In the genomic region with DNA sequence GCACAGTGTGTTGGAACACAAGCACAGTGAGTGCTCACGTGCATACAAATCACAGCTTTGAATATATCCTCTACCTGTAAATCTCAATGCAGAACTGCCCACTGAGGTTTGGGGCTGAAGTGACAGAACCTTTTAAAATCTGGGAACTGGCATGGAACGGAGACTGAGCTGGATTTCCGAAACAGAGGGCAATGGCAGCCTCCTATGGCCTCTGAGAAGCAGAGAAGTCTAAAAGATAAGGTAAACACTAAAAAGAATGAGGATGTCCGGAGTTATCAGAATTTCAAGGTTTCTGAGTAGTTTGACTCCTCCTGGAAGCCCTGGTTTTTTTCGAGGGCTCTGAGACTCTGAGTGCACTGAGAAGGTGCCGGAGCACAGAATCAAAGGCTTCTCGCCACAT, we compare ENCODE assay signal across 29 mouse cellular contexts. TPM values are rescaled to one million over a fixed set of nuclear protein-coding genes. Genes with fewer than 3 reads are reported as not detected.
DNase-seq lines count a peak whose midpoint lies in the region; ATAC-seq lines count a peak whose summit lies in the region.
"Had no signal": no experiment of that assay in that cellular context is flagged by ENCODE, and none has a peak within 500 bp of the region (broad histone marks: within the 10 kb centered on the region; RNA-seq: fewer than 3 reads in every experiment).

No protein-coding gene starts in this region.

- no peaks in the 10 kb centered on the region for H3K9me3 ChIP-seq in forebrain, embryonic 11.5 days (ENCODE audit: control insufficient read depth, low read length)
- H3K9me3 ChIP-seq in forebrain, embryonic 10.5 days, result no peaks in the 10 kb centered on the region
- no peaks in the 10 kb centered on the region for H3K9me3 ChIP-seq in midbrain, embryonic 11.5 days (ENCODE audit: control insufficient read depth, low read length)
- no peaks in the 10 kb centered on the region for H3K9me3 ChIP-seq in midbrain, embryonic 15.5 days
- no peaks in the 10 kb centered on the region for H3K9me3 ChIP-seq in forebrain, embryonic 14.5 days (replicated peaks; ENCODE audit: control insufficient read depth, low read length)
- H3K9me3 ChIP-seq in neural tube, embryonic 11.5 days (ENCODE audit: control insufficient read depth, low read length), result no peaks in the 10 kb centered on the region
- H3K9me3 ChIP-seq: intestine, embryonic 15.5 days; liver, embryonic 12.5 days; stomach, embryonic 15.5 days had no signal

- DNase-seq in forebrain, embryonic 11.5 days (ENCODE audit: low spot score), result no peak
- DNase-seq in forebrain, embryonic 10.5 days (ENCODE audit: extremely low spot score, low spot score), result no peak
- peak; percentile 92 for DNase-seq in midbrain, embryonic 11.5 days (ENCODE audit: low spot score, missing footprints)
- no peak for DNase-seq in forebrain, embryonic 14.5 days (ENCODE audit: low spot score)
- DNase-seq in neural tube, embryonic 11.5 days (ENCODE audit: low spot score), result peak; percentile 22
- no peak for DNase-seq in kidney, postnatal 14 days
- no peak for DNase-seq in urinary bladder, postnatal 10 days (ENCODE audit: low spot score)
- DNase-seq: adrenal gland, postnatal 14 days; cerebellum, adult 11 months; gastrocnemius, postnatal 14 days; heart, adult 2 months; heart, postnatal 4 days; kidney, adult 9 months; kidney, postnatal 36 days; left cerebral cortex, postnatal 4 days; lung, adult 2 months; lung, postnatal 36 days; right cerebral cortex, postnatal 14 days; thymus, adult 2 months had no signal

- no peak overlapping the region for H3K27ac ChIP-seq in forebrain, embryonic 11.5 days (ENCODE audit: low read depth, low read length)
- no peak overlapping the region for H3K27ac ChIP-seq in forebrain, embryonic 10.5 days
- H3K27ac ChIP-seq in midbrain, embryonic 11.5 days (ENCODE audit: low read depth, low read length), result no peak overlapping the region
- H3K27ac ChIP-seq in midbrain, embryonic 15.5 days, result no peak overlapping the region
- no peak overlapping the region for H3K27ac ChIP-seq in forebrain, embryonic 14.5 days (ENCODE audit: low read depth, low read length)
- no peak overlapping the region for H3K27ac ChIP-seq in neural tube, embryonic 11.5 days (ENCODE audit: low read depth, low read length)
- H3K27ac ChIP-seq: heart, adult 2 months; intestine, embryonic 15.5 days; left cerebral cortex, adult 2 months; liver, embryonic 12.5 days; stomach, embryonic 15.5 days had no signal

- ATAC-seq in forebrain, embryonic 11.5 days (replicated peaks; ENCODE audit: low FRiP score), result no peak
- no peak for ATAC-seq in midbrain, embryonic 11.5 days (ENCODE audit: low FRiP score)
- no peak for ATAC-seq in midbrain, embryonic 15.5 days (replicated peaks)
- no peak for ATAC-seq in forebrain, embryonic 14.5 days
- ATAC-seq in neural tube, embryonic 11.5 days (ENCODE audit: insufficient read depth, low FRiP score, low TSS enrichment), result no peak
- ATAC-seq: activated CD4-positive, CD25-positive, alpha-beta regulatory T cell, adult 4 months; CD4-positive, CD25-positive, alpha-beta regulatory T cell, adult 4 months; intestine, embryonic 15.5 days; liver, embryonic 12.5 days had no signal

- H3K36me3 ChIP-seq in forebrain, embryonic 11.5 days (ENCODE audit: control insufficient read depth, insufficient read depth, low read length), result no peaks in the 10 kb centered on the region
- no peaks in the 10 kb centered on the region for H3K36me3 ChIP-seq in forebrain, embryonic 10.5 days (replicated peaks)
- H3K36me3 ChIP-seq in midbrain, embryonic 11.5 days (ENCODE audit: control insufficient read depth, insufficient read depth, low read length), result no peaks in the 10 kb centered on the region
- no peaks in the 10 kb centered on the region for H3K36me3 ChIP-seq in midbrain, embryonic 15.5 days (replicated peaks)
- H3K36me3 ChIP-seq in forebrain, embryonic 14.5 days (ENCODE audit: control insufficient read depth, insufficient read depth, low read length), result no peaks in the 10 kb centered on the region
- H3K36me3 ChIP-seq in neural tube, embryonic 11.5 days (ENCODE audit: control insufficient read depth, insufficient read depth, low read length), result no peaks in the 10 kb centered on the region
- H3K36me3 ChIP-seq: intestine, embryonic 15.5 days; liver, embryonic 12.5 days; stomach, embryonic 15.5 days had no signal

- H3K27me3 ChIP-seq in forebrain, embryonic 11.5 days (ENCODE audit: control insufficient read depth, insufficient read depth, low read length), result peaks cover 75% of the 10 kb centered on the region
- H3K27me3 ChIP-seq in forebrain, embryonic 10.5 days (ENCODE audit: poor library complexity, severe bottlenecking), result peaks cover 99% of the 10 kb centered on the region
- H3K27me3 ChIP-seq in midbrain, embryonic 11.5 days (ENCODE audit: control insufficient read depth, insufficient read depth, low read length), result peaks cover 76% of the 10 kb centered on the region
- peaks cover 72% of the 10 kb centered on the region for H3K27me3 ChIP-seq in midbrain, embryonic 15.5 days (replicated peaks)
- H3K27me3 ChIP-seq in forebrain, embryonic 14.5 days (replicated peaks; ENCODE audit: control insufficient read depth, insufficient read depth, low read length), result peaks cover 60% of the 10 kb centered on the region
- H3K27me3 ChIP-seq in neural tube, embryonic 11.5 days (ENCODE audit: control insufficient read depth, insufficient read depth, low read length), result peaks cover 64% of the 10 kb centered on the region

- WGBS in forebrain, embryonic 11.5 days, result 4% methylated on average over 7 of the region's 7 CpGs
- WGBS in forebrain, embryonic 10.5 days, result 3% methylated on average over 7 of the region's 7 CpGs
- 7% methylated on average over 7 of the region's 7 CpGs for WGBS in midbrain, embryonic 11.5 days
- WGBS in midbrain, embryonic 15.5 days, result 5% methylated on average over 7 of the region's 7 CpGs
- WGBS in forebrain, embryonic 14.5 days, result 2% methylated on average over 7 of the region's 7 CpGs
- 6% methylated on average over 7 of the region's 7 CpGs for WGBS in neural tube, embryonic 11.5 days

- H3K4me2 ChIP-seq in forebrain, embryonic 11.5 days (ENCODE audit: low read depth, low read length, severe bottlenecking), result peak overlapping the region; percentile 97; the same call in 1 of the 2 replicates
- H3K4me2 ChIP-seq in midbrain, embryonic 11.5 days, result no peak overlapping the region
- H3K4me2 ChIP-seq in midbrain, embryonic 15.5 days, result no peak overlapping the region
- H3K4me2 ChIP-seq in forebrain, embryonic 14.5 days (ENCODE audit: low read length), result peak overlapping the region; percentile 93; the same call in 1 of the 2 replicates
- H3K4me2 ChIP-seq in neural tube, embryonic 11.5 days (ENCODE audit: low read depth), result peak overlapping the region; percentile 37
- H3K4me2 ChIP-seq: intestine, embryonic 15.5 days; liver, embryonic 12.5 days; stomach, embryonic 15.5 days had no signal

- no peak overlapping the region for H3K9ac ChIP-seq in forebrain, embryonic 11.5 days (ENCODE audit: low read length)
- H3K9ac ChIP-seq in midbrain, embryonic 11.5 days (ENCODE audit: low read length), result no peak overlapping the region
- no peak overlapping the region for H3K9ac ChIP-seq in midbrain, embryonic 15.5 days
- H3K9ac ChIP-seq in forebrain, embryonic 14.5 days (ENCODE audit: low read length), result no peak overlapping the region
- no peak overlapping the region for H3K9ac ChIP-seq in neural tube, embryonic 11.5 days (ENCODE audit: low read length)
- H3K9ac ChIP-seq: intestine, embryonic 15.5 days; liver, embryonic 12.5 days; stomach, embryonic 15.5 days had no signal

- peaks cover 15% of the 10 kb centered on the region for H3K4me1 ChIP-seq in forebrain, embryonic 11.5 days (replicated peaks; ENCODE audit: control insufficient read depth, insufficient read depth, low read length)
- H3K4me1 ChIP-seq in forebrain, embryonic 10.5 days, result peaks cover 54% of the 10 kb centered on the region
- H3K4me1 ChIP-seq in midbrain, embryonic 11.5 days (ENCODE audit: control insufficient read depth, insufficient read depth, low read length), result peaks cover 17% of the 10 kb centered on the region
- peaks cover 14% of the 10 kb centered on the region for H3K4me1 ChIP-seq in midbrain, embryonic 15.5 days
- H3K4me1 ChIP-seq in forebrain, embryonic 14.5 days (ENCODE audit: control insufficient read depth, insufficient read depth, low read length), result peaks cover 8% of the 10 kb centered on the region; the same call in 1 of the 2 replicates
- H3K4me1 ChIP-seq in neural tube, embryonic 11.5 days (ENCODE audit: control insufficient read depth, insufficient read depth, low read length), result peaks cover 7% of the 10 kb centered on the region; the same call in 1 of the 2 replicates

- H3K4me3 ChIP-seq in forebrain, embryonic 11.5 days (ENCODE audit: low read depth, low read length), result no peak overlapping the region
- no peak overlapping the region; the same call in 1 of the 2 replicates for H3K4me3 ChIP-seq in forebrain, embryonic 10.5 days
- H3K4me3 ChIP-seq in midbrain, embryonic 11.5 days (ENCODE audit: low read depth, low read length), result no peak overlapping the region
- H3K4me3 ChIP-seq in midbrain, embryonic 15.5 days, result no peak overlapping the region
- no peak overlapping the region for H3K4me3 ChIP-seq in forebrain, embryonic 14.5 days (ENCODE audit: low read depth, low read length)
- peak overlapping the region; percentile 13; the same call in 1 of the 2 replicates for H3K4me3 ChIP-seq in neural tube, embryonic 11.5 days (ENCODE audit: low read depth, low read length)
- H3K4me3 ChIP-seq: erythroblast, embryonic 14.5 days; heart, adult 2 months; intestine, embryonic 15.5 days; left cerebral cortex, adult 2 months; liver, embryonic 12.5 days had no signal

RNA-seq across cellular contexts. Expression of a gene that starts 4.5 kb away (rescaled TPM):
- polyA plus RNA-seq in forebrain, embryonic 11.5 days (2014; fragmentation: Nextera tagmentation; extraction: Ambion mirVana), result 0.24 and 0.44 TPM in 2 replicates
- 0.04 and 0.10 TPM in 2 replicates for polyA plus RNA-seq in forebrain, embryonic 10.5 days (2016; fragmentation: Nextera tagmentation; extraction: Ambion mirVana)
- polyA plus RNA-seq in midbrain, embryonic 11.5 days (2014; fragmentation: Nextera tagmentation; extraction: Ambion mirVana), result 0.15 and 0.25 TPM in 2 replicates
- 0.09 and 0.38 TPM in 2 replicates for polyA plus RNA-seq in midbrain, embryonic 15.5 days (2015; fragmentation: Nextera tagmentation; extraction: Ambion mirVana)
- 0.22 and 0.44 TPM in 2 replicates for polyA plus RNA-seq in forebrain, embryonic 14.5 days (2014; fragmentation: Nextera tagmentation; extraction: Ambion mirVana)
- 6.8 and 8.8 TPM in 2 replicates for polyA plus RNA-seq in neural tube, embryonic 11.5 days (2014; fragmentation: Nextera tagmentation; extraction: Ambion mirVana)
- polyA plus RNA-seq: activated CD4-positive, CD25-positive, alpha-beta regulatory T cell, adult 4 months; erythroblast, embryonic 14.5 days; heart, adult 2 months; heart, embryonic 14.5 days; intestine, embryonic 15.5 days; liver, embryonic 12.5 days; lung, adult 2 months; spleen, adult 2 months; stomach, embryonic 15.5 days; thymus, adult 2 months had no signal

RNA-seq across cellular contexts. Expression of a gene that starts 37.3 kb away (rescaled TPM):
- polyA plus RNA-seq in forebrain, embryonic 11.5 days (2014; fragmentation: Nextera tagmentation; extraction: Ambion mirVana), result 70.2 and 73.3 TPM in 2 replicates
- 55.7 and 58.9 TPM in 2 replicates for polyA plus RNA-seq in forebrain, embryonic 10.5 days (2016; fragmentation: Nextera tagmentation; extraction: Ambion mirVana)
- 89.6 and 102 TPM in 2 replicates for polyA plus RNA-seq in midbrain, embryonic 11.5 days (2014; fragmentation: Nextera tagmentation; extraction: Ambion mirVana)
- 60.5 and 63.4 TPM in 2 replicates for polyA plus RNA-seq in midbrain, embryonic 15.5 days (2015; fragmentation: Nextera tagmentation; extraction: Ambion mirVana)
- polyA plus RNA-seq in forebrain, embryonic 14.5 days (2014; fragmentation: Nextera tagmentation; extraction: Ambion mirVana), result 74.5 and 79.6 TPM in 2 replicates
- 68.5 and 79.5 TPM in 2 replicates for polyA plus RNA-seq in neural tube, embryonic 11.5 days (2014; fragmentation: Nextera tagmentation; extraction: Ambion mirVana)

Comparison
In these comparisons a context has a peak if more than half of its experiments do, and no peak if none do; other contexts are left out.
1. DNase-seq: peak in midbrain, embryonic 11.5 days (single experiment) and neural tube, embryonic 11.5 days (single experiment); none in forebrain, embryonic 11.5 days (single experiment), forebrain, embryonic 10.5 days (single experiment), forebrain, embryonic 14.5 days (single experiment), kidney, postnatal 14 days (single experiment) and urinary bladder, postnatal 10 days (single experiment).
2. H3K4me2 ChIP-seq: peak in forebrain, embryonic 11.5 days (single experiment), forebrain, embryonic 14.5 days (single experiment) and neural tube, embryonic 11.5 days (single experiment); none in midbrain, embryonic 11.5 days (single experiment) and midbrain, embryonic 15.5 days (single experiment).